Mouse (Mus musculus): ENCODE measurements around the gene Med29. TPM values are rescaled to one million over a fixed set of nuclear protein-coding genes. Genes with fewer than 3 reads are reported as not detected.

Gene Med29
- polyA plus RNA-seq, 1 experiment from 2014 or later: 54.5 TPM

- 95% methylated on average over 2 of the region's 2 CpGs for WGBS
Observed at GRCm38 (mm10) chr7:28432252-28432651, 39.7 kb upstream of the Med29 start.

GRCm38 (mm10) chr7:28430512-28430911 lies 38.0 kb upstream of the Med29 start:
- WGBS: 84% methylated on average over 1 of the region's 1 CpGs
- no peak overlapping the region for H3K9ac ChIP-seq (ENCODE audit: low read depth, low read length)
- no peaks in the 10 kb centered on the region for H3K9me3 ChIP-seq (ENCODE audit: control insufficient read depth, low read length)
- peaks cover 18% of the 10 kb centered on the region; the same call in 1 of the 2 replicates for H3K36me3 ChIP-seq (ENCODE audit: control insufficient read depth, insufficient read depth, low read length)
- no peak for ATAC-seq (ENCODE audit: low FRiP score, low TSS enrichment)
- H3K4me3 ChIP-seq (ENCODE audit: low read length): no peak overlapping the region
- 0 out of 2 replicates have a peak, but pooled peaks cover 12% of the 10 kb centered on the region for H3K4me1 ChIP-seq (ENCODE audit: control insufficient read depth, insufficient read depth, low read length)
- H3K27ac ChIP-seq (ENCODE audit: low read depth, low read length): no peak overlapping the region
- no peaks in the 10 kb centered on the region for H3K27me3 ChIP-seq (ENCODE audit: control insufficient read depth, insufficient read depth, low read length)
- no peak overlapping the region for H3K4me2 ChIP-seq (replicated peaks; ENCODE audit: low read depth, low read length)

More at GRCm38 (mm10) chr7:28432252-28432651, 39.7 kb upstream of the Med29 start:
- peaks cover 18% of the 10 kb centered on the region; the same call in 1 of the 2 replicates for H3K36me3 ChIP-seq (ENCODE audit: control insufficient read depth, insufficient read depth, low read length)
- H3K27ac ChIP-seq (ENCODE audit: low read depth, low read length): no peak overlapping the region
- no peaks in the 10 kb centered on the region for H3K27me3 ChIP-seq (ENCODE audit: control insufficient read depth, insufficient read depth, low read length)
- no peak overlapping the region for H3K4me3 ChIP-seq (ENCODE audit: low read length)
- H3K4me1 ChIP-seq (ENCODE audit: control insufficient read depth, insufficient read depth, low read length): 0 out of 2 replicates have a peak, but pooled peaks cover 13% of the 10 kb centered on the region
- H3K9me3 ChIP-seq (ENCODE audit: control insufficient read depth, low read length): no peaks in the 10 kb centered on the region
- no peak overlapping the region for H3K4me2 ChIP-seq (replicated peaks; ENCODE audit: low read depth, low read length)
- no peak overlapping the region for H3K9ac ChIP-seq (ENCODE audit: low read depth, low read length)
- ATAC-seq (ENCODE audit: low FRiP score, low TSS enrichment): no peak

DNA sequence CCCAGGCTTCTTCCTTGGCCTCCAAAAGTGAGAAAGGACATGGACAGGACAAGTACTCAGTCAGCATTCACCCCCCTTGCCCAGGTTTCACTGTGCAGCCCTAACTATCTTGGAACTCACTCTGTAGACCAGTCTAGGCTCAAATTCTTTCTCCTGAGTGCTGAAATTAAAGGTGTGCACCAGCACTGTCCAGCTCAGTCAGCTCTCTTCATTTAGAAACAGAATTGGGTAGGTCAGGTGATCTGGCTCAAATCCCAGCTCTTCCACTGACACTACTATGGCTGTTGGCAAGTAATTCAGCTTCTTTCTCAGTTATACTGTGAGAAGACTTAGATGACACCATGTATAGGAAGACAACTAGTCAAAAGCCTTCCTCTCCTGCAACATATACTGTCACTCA lies 35.2 kb upstream of the Med29 start:
- H3K9ac ChIP-seq (ENCODE audit: low read depth, low read length): no peak overlapping the region
- H3K4me2 ChIP-seq (replicated peaks; ENCODE audit: low read depth, low read length): no peak overlapping the region
- no peak overlapping the region for H3K27ac ChIP-seq (ENCODE audit: low read depth, low read length)
- H3K4me3 ChIP-seq (ENCODE audit: low read length): no peak overlapping the region
- H3K9me3 ChIP-seq (ENCODE audit: control insufficient read depth, low read length): no peaks in the 10 kb centered on the region
- H3K36me3 ChIP-seq (ENCODE audit: control insufficient read depth, insufficient read depth, low read length): peaks cover 26% of the 10 kb centered on the region
- ATAC-seq (ENCODE audit: low FRiP score, low TSS enrichment): no peak
- no peaks in the 10 kb centered on the region for H3K4me1 ChIP-seq (ENCODE audit: control insufficient read depth, insufficient read depth, low read length)
- no peaks in the 10 kb centered on the region for H3K27me3 ChIP-seq (ENCODE audit: control insufficient read depth, insufficient read depth, low read length)

- no peaks in the 10 kb centered on the region for H3K9me3 ChIP-seq (ENCODE audit: control insufficient read depth, low read length)
- no peaks in the 10 kb centered on the region for H3K4me1 ChIP-seq (ENCODE audit: control insufficient read depth, insufficient read depth, low read length)
- no peak overlapping the region for H3K4me3 ChIP-seq (ENCODE audit: low read length)
- no peak overlapping the region for H3K27ac ChIP-seq (ENCODE audit: low read depth, low read length)
- H3K27me3 ChIP-seq (ENCODE audit: control insufficient read depth, insufficient read depth, low read length): no peaks in the 10 kb centered on the region
- no peak for ATAC-seq (ENCODE audit: low FRiP score, low TSS enrichment)
- H3K36me3 ChIP-seq (ENCODE audit: control insufficient read depth, insufficient read depth, low read length): peaks cover 62% of the 10 kb centered on the region
- H3K9ac ChIP-seq (ENCODE audit: low read depth, low read length): no peak overlapping the region
- WGBS: 92% methylated on average over 1 of the region's 1 CpGs
- no peak overlapping the region for H3K4me2 ChIP-seq (replicated peaks; ENCODE audit: low read depth, low read length)
Observed at GRCm38 (mm10) chr7:28423018-28423417, 30.5 kb upstream of the Med29 start.

GRCm38 (mm10) chr7:28419416-28419815 lies 26.9 kb upstream of the Med29 start:
- Histone ChIP-seq H3K9me3 (ENCODE audit: control insufficient read depth, low read length) (no peaks in the 10 kb centered on the region), H3K4me3 (ENCODE audit: low read length) (no peak overlapping the region), H3K36me3 (ENCODE audit: control insufficient read depth, insufficient read depth, low read length) (peaks cover 86% of the 10 kb centered on the region), H3K4me2 (replicated peaks; ENCODE audit: low read depth, low read length) (no peak overlapping the region), H3K4me1 (ENCODE audit: control insufficient read depth, insufficient read depth, low read length) (no peaks in the 10 kb centered on the region), H3K27me3 (ENCODE audit: control insufficient read depth, insufficient read depth, low read length) (no peaks in the 10 kb centered on the region), H3K27ac (ENCODE audit: low read depth, low read length) (no peak overlapping the region), H3K9ac (ENCODE audit: low read depth, low read length) (no peak overlapping the region)
- WGBS: 100% methylated on average over 2 of the region's 2 CpGs
- no peak for ATAC-seq (ENCODE audit: low FRiP score, low TSS enrichment)

DNA sequence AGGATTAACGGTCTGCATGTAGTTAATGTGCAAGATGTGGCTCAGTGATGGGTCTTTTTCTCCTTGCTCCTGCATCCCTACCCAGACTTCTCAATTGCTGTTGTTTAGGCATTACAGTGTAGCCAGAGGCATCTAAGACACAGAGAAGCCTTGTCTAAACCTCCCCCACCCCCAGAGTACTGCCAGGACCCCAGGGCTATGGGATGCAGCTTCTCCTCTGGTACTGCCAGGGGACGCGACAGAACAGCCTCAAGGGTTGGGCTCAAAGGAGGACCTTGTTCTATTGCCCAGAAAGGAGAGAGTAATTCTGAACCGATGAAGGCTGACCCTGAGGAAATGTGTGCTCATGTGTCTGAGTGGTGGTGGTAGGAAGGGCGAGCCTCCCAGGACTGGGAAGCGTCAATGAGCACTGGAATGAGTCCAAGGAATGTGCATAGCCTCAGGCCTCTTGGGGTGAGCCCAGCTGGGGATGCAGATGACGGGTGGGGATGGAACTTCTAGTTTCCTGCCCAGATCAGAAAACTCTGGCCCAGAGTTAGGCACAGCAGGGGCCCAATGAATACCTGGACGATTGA lies 25.7 kb upstream of the Med29 start:
- no peak overlapping the region for H3K27ac ChIP-seq (ENCODE audit: low read depth, low read length)
- 81% methylated on average over 8 of the region's 8 CpGs for WGBS
- no peak overlapping the region for H3K9ac ChIP-seq (ENCODE audit: low read depth, low read length)
- H3K9me3 ChIP-seq (ENCODE audit: control insufficient read depth, low read length): no peaks in the 10 kb centered on the region
- H3K4me1 ChIP-seq (ENCODE audit: control insufficient read depth, insufficient read depth, low read length): no peaks in the 10 kb centered on the region
- ATAC-seq (ENCODE audit: low FRiP score, low TSS enrichment): no peak
- no peaks in the 10 kb centered on the region for H3K27me3 ChIP-seq (ENCODE audit: control insufficient read depth, insufficient read depth, low read length)
- no peak overlapping the region for H3K4me2 ChIP-seq (replicated peaks; ENCODE audit: low read depth, low read length)
- H3K4me3 ChIP-seq (ENCODE audit: low read length): no peak overlapping the region
- peaks cover 89% of the 10 kb centered on the region for H3K36me3 ChIP-seq (ENCODE audit: control insufficient read depth, insufficient read depth, low read length)

DNA sequence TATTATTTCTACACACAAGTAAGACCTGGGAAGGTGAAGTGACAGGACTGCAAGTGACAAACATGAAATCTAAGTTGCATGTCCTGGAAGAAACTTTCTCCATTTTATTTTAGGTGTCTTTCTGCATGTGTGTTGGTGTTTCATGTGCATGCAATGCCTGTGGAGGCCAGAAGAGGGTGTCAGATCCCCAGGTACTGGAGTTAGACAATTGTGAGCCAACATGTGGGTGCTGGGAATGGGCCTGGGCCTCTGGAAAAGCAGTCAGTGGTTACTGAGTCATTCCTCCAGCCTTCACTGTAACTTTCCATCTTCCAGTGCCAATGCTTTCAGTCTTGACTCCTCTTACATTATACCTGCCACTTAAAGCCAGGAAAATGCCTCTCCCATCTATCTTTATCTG lies 24.9 kb upstream of the Med29 start:
- Histone ChIP-seq H3K27ac (ENCODE audit: low read depth, low read length) (no peak overlapping the region), H3K9me3 (ENCODE audit: control insufficient read depth, low read length) (no peaks in the 10 kb centered on the region), H3K9ac (ENCODE audit: low read depth, low read length) (no peak overlapping the region), H3K27me3 (ENCODE audit: control insufficient read depth, insufficient read depth, low read length) (no peaks in the 10 kb centered on the region), H3K36me3 (ENCODE audit: control insufficient read depth, insufficient read depth, low read length) (peaks cover 89% of the 10 kb centered on the region), H3K4me2 (replicated peaks; ENCODE audit: low read depth, low read length) (no peak overlapping the region), H3K4me1 (ENCODE audit: control insufficient read depth, insufficient read depth, low read length) (no peaks in the 10 kb centered on the region), H3K4me3 (ENCODE audit: low read length) (no peak overlapping the region)
- ATAC-seq (ENCODE audit: low FRiP score, low TSS enrichment): no peak

GRCm38 (mm10) chr7:28412826-28413225 lies 20.3 kb upstream of the Med29 start:
- Histone ChIP-seq H3K9ac (ENCODE audit: low read depth, low read length) (no peak overlapping the region), H3K4me1 (ENCODE audit: control insufficient read depth, insufficient read depth, low read length) (no peaks in the 10 kb centered on the region), H3K9me3 (ENCODE audit: control insufficient read depth, low read length) (no peaks in the 10 kb centered on the region), H3K36me3 (ENCODE audit: control insufficient read depth, insufficient read depth, low read length) (peaks cover 86% of the 10 kb centered on the region), H3K4me2 (replicated peaks; ENCODE audit: low read depth, low read length) (no peak overlapping the region), H3K27ac (ENCODE audit: low read depth, low read length) (no peak overlapping the region), H3K4me3 (ENCODE audit: low read length) (no peak overlapping the region), H3K27me3 (ENCODE audit: control insufficient read depth, insufficient read depth, low read length) (no peaks in the 10 kb centered on the region)
- no peak for ATAC-seq (ENCODE audit: low FRiP score, low TSS enrichment)
- 89% methylated on average over 4 of the region's 4 CpGs for WGBS

DNA sequence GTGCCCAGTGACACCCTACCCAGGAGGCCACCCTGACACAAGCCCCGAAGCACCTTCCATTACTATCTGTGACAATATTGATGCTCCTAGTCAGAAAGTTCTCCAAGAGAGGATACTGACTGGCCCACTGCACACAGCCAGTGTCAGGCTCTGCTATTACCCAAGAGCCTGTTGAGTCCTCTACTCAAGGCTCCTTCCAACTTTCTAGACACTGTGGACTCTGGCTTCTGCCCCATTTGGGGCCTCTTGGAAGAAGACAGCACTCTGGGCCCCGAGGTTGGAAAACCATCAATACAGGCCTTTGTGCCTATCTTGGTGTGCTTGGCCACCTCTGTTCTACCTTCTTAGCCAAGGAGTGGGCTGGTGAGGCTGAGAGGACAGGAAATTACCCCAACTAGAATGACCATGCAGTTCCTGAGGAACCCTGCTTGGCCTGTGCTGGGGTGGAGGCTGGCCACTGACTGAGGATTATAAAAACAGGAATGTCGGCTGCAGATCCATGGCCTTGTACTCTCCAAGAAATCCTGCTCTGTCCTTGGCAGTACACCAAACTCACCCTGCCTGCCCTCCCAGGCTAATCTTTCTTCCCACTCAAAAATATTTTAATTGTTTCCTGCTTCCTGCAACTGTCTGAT lies 18.4 kb upstream of the Med29 start:
- no peak overlapping the region for H3K4me3 ChIP-seq (ENCODE audit: low read length)
- H3K36me3 ChIP-seq (ENCODE audit: control insufficient read depth, insufficient read depth, low read length): peaks cover 90% of the 10 kb centered on the region
- H3K27ac ChIP-seq (ENCODE audit: low read depth, low read length): no peak overlapping the region
- H3K4me2 ChIP-seq (replicated peaks; ENCODE audit: low read depth, low read length): no peak overlapping the region
- no peak for ATAC-seq (ENCODE audit: low FRiP score, low TSS enrichment)
- WGBS: 79% methylated on average over 3 of the region's 3 CpGs
- H3K4me1 ChIP-seq (ENCODE audit: control insufficient read depth, insufficient read depth, low read length): no peaks in the 10 kb centered on the region
- no peaks in the 10 kb centered on the region for H3K9me3 ChIP-seq (ENCODE audit: control insufficient read depth, low read length)
- no peak overlapping the region for H3K9ac ChIP-seq (ENCODE audit: low read depth, low read length)
- H3K27me3 ChIP-seq (ENCODE audit: control insufficient read depth, insufficient read depth, low read length): no peaks in the 10 kb centered on the region

Data from kidney, embryonic 14.5 days (tissue).